Mouse (Mus musculus) layer of hippocampus, postnatal 10 days (tissue): ENCODE data around the gene Vmn1r31. TPM values are rescaled to one million over a fixed set of nuclear protein-coding genes. Genes with fewer than 3 reads are reported as not detected.

Source experiments
- DNase-seq, 2 experiments: peaks; one replicate each; pipeline ENCODE4 v3.0.0; 2021; ENCODE audit warnings: low spot score in 2 of 2
- long read RNA-seq: library from polyadenylated mRNA; stranded (forward); transcript quantifications from one replicate; pipeline ENCODE4 v2.0.0, GENCODE M21; 2023
- total RNA-seq, 2 experiments: library from RNA; stranded (reverse); gene quantifications; 2 replicates each; pipeline ENCODE4 v1.2.3; 2021

The Vmn1r31 gene
- not detected for total RNA-seq
- long read RNA-seq: 0 reads

DNA sequence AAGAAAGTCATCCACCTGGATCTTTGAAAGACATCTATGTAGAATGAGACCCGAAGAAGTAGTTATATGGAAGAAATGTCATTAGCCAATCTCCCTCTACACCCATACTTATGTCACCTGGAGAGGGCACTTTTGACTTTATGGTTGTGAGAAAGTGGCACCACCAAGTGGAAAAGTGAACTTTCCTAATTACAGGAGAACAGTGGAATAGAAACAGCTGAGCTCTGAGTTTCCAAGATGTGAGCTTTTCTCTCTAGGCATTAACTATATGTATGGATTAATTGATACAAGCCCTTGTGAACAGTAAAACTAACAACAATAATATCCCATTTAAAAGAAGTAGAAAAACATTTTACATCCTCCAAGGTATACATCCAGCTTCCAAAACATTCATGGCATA, at the start of gene Vmn1r31:
TSS of gene Vmn1r31 (minus strand) at position 101 of the 400 bp plus-strand sequence.
- no peak for DNase-seq

DNA sequence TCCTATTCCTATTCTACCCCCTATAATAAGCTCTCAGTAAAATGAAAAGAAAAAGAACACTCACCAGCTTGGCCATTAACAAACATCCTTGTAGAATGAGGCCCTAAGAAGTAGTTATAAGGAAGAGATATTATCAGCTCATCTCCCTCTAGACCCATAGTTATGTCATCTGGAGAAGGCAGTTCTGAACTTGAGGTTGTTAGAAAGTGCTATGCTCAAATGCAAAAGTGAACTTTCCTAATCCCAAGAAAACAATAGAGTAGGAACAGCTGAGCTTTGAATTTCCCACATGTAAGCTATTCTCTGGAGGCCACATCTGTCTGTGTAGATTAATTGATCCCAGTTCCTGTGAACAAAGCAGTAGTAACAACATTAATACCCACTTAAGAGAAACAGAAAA, 31.8 kb downstream of the Vmn1r31 start, which contains the start of gene Vmn1r30:
TSS of gene Vmn1r30 (minus strand) at position 101 of the 400 bp plus-strand sequence.
- DNase-seq: no peak

Other genes with a start within 250 kb of the Vmn1r31 start
- not detected for gene Vmn1r28, start 213.3 kb downstream of the Vmn1r31 start, total RNA-seq
- gene Vmn1r29, start 173.8 kb downstream of the Vmn1r31 start, total RNA-seq: not detected
- not detected for gene Vmn1r30, start 31.9 kb downstream of the Vmn1r31 start, total RNA-seq
- gene Abcg2, start 109.2 kb upstream of the Vmn1r31 start, total RNA-seq: 10 to 100 TPM; 24.0 to 24.9 TPM